Mouse (Mus musculus): ENCODE measurements around the gene Myrip. TPM values are rescaled to one million over a fixed set of nuclear protein-coding genes. Genes with fewer than 3 reads are reported as not detected.
A peak's percentile ranks its signal among the peaks of the same experiment; 100 is the strongest.

Myrip gene
- polyA plus RNA-seq, 1 experiment from 2014 or later, result 0.89 TPM

DNA sequence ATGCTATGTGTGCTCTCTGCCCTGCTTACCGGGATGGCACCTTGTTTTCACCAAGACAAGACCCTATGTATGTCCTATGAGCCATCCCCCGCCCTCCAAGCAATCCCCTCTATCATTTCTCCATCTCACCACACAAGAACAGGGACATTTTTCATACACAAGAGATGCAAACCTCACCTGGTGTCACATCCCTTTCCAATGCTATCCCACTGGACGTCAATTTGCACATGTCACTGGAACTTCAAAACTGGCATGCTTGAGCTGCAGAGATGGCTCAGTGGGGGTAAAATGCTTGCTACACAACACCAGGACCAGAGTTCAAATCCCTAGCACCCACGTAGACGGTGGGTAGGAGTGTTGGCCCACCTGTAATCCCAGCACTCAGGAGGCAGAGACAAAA lies 196.7 kb downstream of the Myrip start:
- DNase-seq (ENCODE audit: low spot score) (no peak), ATAC-seq (no peak)
- Histone ChIP-seq H3K36me3 (ENCODE audit: control insufficient read depth, insufficient read depth, low read length) (peaks cover 26% of the 10 kb centered on the region), H3K4me1 (ENCODE audit: control insufficient read depth, insufficient read depth, low read length) (0 out of 2 replicates have a peak, but pooled peaks cover 7% of the 10 kb centered on the region), H3K27ac (ENCODE audit: low read depth, low read length) (no peak overlapping the region), H3K9ac (ENCODE audit: low read length) (no peak overlapping the region), H3K27me3 (replicated peaks; ENCODE audit: control insufficient read depth, insufficient read depth, low read length) (no peaks in the 10 kb centered on the region), H3K4me3 (ENCODE audit: low read depth, low read length) (no peak overlapping the region), H3K4me2 (ENCODE audit: low read length) (no peak overlapping the region), H3K9me3 (replicated peaks; ENCODE audit: control insufficient read depth, low read length) (no peaks in the 10 kb centered on the region)
- WGBS, result 80% methylated on average over 5 of the region's 5 CpGs

DNA sequence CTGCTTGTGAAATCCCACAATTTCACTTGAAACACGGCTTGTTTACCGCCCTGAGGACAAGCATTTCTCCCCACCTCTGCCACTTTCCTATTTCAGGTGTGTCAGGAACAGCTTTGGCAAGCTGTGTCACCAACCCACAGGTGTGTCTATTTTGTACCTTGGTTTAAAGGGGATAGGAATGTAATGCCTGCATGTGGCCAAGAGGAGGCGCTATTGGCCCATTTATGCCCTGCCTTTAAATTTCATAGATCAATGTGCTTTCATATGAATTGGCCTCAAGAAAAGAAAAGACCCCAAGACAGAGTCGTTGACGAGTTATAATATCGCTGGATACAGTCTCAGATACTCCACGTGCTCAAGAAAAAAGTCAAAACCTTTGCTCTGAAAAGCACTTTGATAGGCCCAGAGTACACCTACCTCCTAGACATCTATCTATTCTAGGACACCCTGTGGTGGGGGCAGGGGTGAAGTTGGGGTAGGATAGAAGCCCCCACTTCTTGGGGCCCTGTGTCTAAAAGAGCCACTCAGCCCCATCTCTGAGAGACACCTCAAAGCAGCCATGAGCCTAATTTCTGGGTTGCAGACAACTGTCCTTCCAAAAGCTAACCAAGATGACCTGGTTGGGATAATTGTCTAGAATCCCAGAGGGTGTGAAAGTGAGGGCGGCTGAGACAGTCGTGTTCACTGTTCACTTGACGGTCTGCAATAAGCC lies 200.0 kb downstream of the Myrip start:
- Histone ChIP-seq H3K4me3 (ENCODE audit: low read depth, low read length) (no peak overlapping the region), H3K27me3 (replicated peaks; ENCODE audit: control insufficient read depth, insufficient read depth, low read length) (no peaks in the 10 kb centered on the region), H3K4me2 (ENCODE audit: low read length) (no peak overlapping the region), H3K27ac (ENCODE audit: low read depth, low read length) (no peak overlapping the region), H3K4me1 (ENCODE audit: control insufficient read depth, insufficient read depth, low read length) (no peaks in the 10 kb centered on the region), H3K9ac (ENCODE audit: low read length) (no peak overlapping the region), H3K9me3 (replicated peaks; ENCODE audit: control insufficient read depth, low read length) (no peaks in the 10 kb centered on the region), H3K36me3 (ENCODE audit: control insufficient read depth, insufficient read depth, low read length) (peaks cover under 1% of the 10 kb centered on the region; the same call in 1 of the 2 replicates)
- ATAC-seq, result peak; percentile 31; the same call in 1 of the 2 replicates
- WGBS, result 36% methylated on average over 10 of the region's 10 CpGs
- DNase-seq (ENCODE audit: low spot score), result no peak

DNA sequence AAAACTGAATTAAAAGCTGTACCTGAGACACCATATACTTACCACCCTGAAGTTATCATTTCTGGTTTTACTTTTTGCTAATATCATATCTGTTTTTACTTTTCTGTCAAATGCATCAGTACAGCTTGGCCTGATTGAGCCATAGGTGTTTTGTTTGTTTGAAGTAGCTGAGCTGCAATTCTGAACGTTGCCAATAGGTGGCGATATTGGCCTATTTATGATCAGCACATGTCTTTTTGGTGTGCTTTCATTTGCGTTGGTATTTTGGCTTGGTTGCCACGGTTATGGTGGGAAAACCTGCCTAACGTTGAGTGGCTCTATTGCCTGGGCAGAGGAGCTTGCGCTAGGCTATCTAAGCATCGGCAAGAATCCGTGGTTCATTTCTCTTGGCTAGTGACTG lies 200.7 kb downstream of the Myrip start:
- H3K4me1 ChIP-seq (ENCODE audit: control insufficient read depth, insufficient read depth, low read length), result no peaks in the 10 kb centered on the region
- H3K36me3 ChIP-seq (ENCODE audit: control insufficient read depth, insufficient read depth, low read length), result no peaks in the 10 kb centered on the region
- no peak overlapping the region for H3K9ac ChIP-seq (ENCODE audit: low read length)
- ATAC-seq (peak; percentile 75), DNase-seq (ENCODE audit: low spot score) (peak; percentile 95)
- 7% methylated on average over 8 of the region's 8 CpGs for WGBS
- H3K9me3 ChIP-seq (replicated peaks; ENCODE audit: control insufficient read depth, low read length), result no peaks in the 10 kb centered on the region
- H3K4me2 ChIP-seq (ENCODE audit: low read length), result no peak overlapping the region
- H3K27ac ChIP-seq (ENCODE audit: low read depth, low read length), result no peak overlapping the region
- no peak overlapping the region for H3K4me3 ChIP-seq (ENCODE audit: low read depth, low read length)
- no peaks in the 10 kb centered on the region for H3K27me3 ChIP-seq (replicated peaks; ENCODE audit: control insufficient read depth, insufficient read depth, low read length)

DNA sequence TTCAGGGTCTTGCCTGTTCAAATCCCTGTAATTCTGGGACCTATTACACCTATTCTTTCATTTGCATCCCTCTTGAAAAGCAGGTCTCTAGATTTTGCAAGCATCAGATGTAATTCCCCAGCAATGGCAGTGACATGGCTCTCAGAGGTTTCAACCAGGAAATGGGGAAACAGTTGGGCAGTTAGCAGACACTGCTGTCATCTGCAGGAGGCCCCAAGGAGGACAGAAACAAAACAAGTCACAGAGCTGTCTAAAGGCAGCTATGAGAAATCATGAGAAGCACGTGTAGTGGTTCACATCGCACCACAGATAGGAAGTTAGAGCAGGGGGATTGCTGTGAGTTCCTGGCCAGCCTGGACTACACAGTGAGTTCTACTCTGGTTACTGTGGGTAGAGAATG lies 203.1 kb downstream of the Myrip start:
- Histone ChIP-seq H3K9me3 (replicated peaks; ENCODE audit: control insufficient read depth, low read length) (no peaks in the 10 kb centered on the region), H3K4me1 (ENCODE audit: control insufficient read depth, insufficient read depth, low read length) (no peaks in the 10 kb centered on the region), H3K27ac (ENCODE audit: low read depth, low read length) (no peak overlapping the region), H3K36me3 (ENCODE audit: control insufficient read depth, insufficient read depth, low read length) (no peaks in the 10 kb centered on the region), H3K27me3 (replicated peaks; ENCODE audit: control insufficient read depth, insufficient read depth, low read length) (no peaks in the 10 kb centered on the region), H3K4me2 (ENCODE audit: low read length) (no peak overlapping the region), H3K9ac (ENCODE audit: low read length) (no peak overlapping the region), H3K4me3 (ENCODE audit: low read depth, low read length) (no peak overlapping the region)
- DNase-seq (ENCODE audit: low spot score), result no peak
- WGBS, result 81% methylated on average over 2 of the region's 2 CpGs
- no peak for ATAC-seq

DNA sequence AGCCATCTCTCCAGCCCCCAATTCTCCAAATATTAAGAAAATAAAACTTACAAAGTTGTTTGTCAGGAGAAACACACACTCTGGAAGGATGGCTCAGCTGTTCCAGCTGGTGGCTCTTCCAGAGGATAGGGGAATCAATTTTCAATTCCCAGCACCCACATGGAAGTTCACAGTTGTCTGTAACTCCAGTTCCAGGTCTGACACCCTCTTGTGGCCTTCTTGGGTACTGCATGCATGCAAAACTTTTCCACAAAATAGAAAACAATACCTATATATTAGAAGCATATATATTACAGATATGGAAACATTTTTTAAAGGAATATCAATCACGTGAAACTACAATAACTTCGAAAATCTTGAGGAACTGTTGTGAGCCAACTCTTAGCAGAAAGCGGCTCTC lies 210.5 kb downstream of the Myrip start:
- 79% methylated on average over 3 of the region's 3 CpGs for WGBS
- no peak overlapping the region for H3K9ac ChIP-seq (ENCODE audit: low read length)
- H3K27me3 ChIP-seq (replicated peaks; ENCODE audit: control insufficient read depth, insufficient read depth, low read length), result no peaks in the 10 kb centered on the region
- no peaks in the 10 kb centered on the region for H3K36me3 ChIP-seq (ENCODE audit: control insufficient read depth, insufficient read depth, low read length)
- DNase-seq (ENCODE audit: low spot score) (no peak), ATAC-seq (no peak)
- H3K4me3 ChIP-seq (ENCODE audit: low read depth, low read length), result no peak overlapping the region
- no peak overlapping the region for H3K4me2 ChIP-seq (ENCODE audit: low read length)
- no peak overlapping the region for H3K27ac ChIP-seq (ENCODE audit: low read depth, low read length)
- no peaks in the 10 kb centered on the region for H3K4me1 ChIP-seq (ENCODE audit: control insufficient read depth, insufficient read depth, low read length)
- no peaks in the 10 kb centered on the region for H3K9me3 ChIP-seq (replicated peaks; ENCODE audit: control insufficient read depth, low read length)

DNA sequence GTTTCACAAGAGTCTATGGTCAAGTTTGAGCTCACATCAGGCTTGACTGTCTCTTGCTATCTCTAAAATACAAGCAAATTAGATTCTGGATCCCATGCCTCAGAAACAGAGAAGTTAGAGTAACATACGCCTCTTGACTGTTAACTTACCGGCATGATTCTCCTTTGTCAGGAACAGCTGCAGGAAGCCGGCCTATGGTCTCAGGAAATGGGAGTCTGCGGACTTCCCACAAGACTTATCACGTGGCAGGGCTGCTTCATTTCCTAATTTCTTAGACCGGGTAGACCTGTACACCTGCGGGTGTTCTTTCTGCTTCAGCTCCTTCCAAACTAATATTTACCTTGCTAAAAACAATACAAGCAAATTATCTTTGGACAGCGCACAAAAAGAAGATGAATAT lies 215.4 kb downstream of the Myrip start:
- Histone ChIP-seq H3K9ac (ENCODE audit: low read length) (no peak overlapping the region), H3K4me3 (ENCODE audit: low read depth, low read length) (no peak overlapping the region), H3K36me3 (ENCODE audit: control insufficient read depth, insufficient read depth, low read length) (no peaks in the 10 kb centered on the region), H3K4me1 (ENCODE audit: control insufficient read depth, insufficient read depth, low read length) (no peaks in the 10 kb centered on the region), H3K4me2 (ENCODE audit: low read length) (no peak overlapping the region), H3K27me3 (replicated peaks; ENCODE audit: control insufficient read depth, insufficient read depth, low read length) (no peaks in the 10 kb centered on the region), H3K27ac (ENCODE audit: low read depth, low read length) (no peak overlapping the region), H3K9me3 (replicated peaks; ENCODE audit: control insufficient read depth, low read length) (no peaks in the 10 kb centered on the region)
- whole genome bisulfite sequencing, result 89% methylated on average over 8 of the region's 8 CpGs
- ATAC-seq (no peak), DNase-seq (ENCODE audit: low spot score) (no peak)

DNA sequence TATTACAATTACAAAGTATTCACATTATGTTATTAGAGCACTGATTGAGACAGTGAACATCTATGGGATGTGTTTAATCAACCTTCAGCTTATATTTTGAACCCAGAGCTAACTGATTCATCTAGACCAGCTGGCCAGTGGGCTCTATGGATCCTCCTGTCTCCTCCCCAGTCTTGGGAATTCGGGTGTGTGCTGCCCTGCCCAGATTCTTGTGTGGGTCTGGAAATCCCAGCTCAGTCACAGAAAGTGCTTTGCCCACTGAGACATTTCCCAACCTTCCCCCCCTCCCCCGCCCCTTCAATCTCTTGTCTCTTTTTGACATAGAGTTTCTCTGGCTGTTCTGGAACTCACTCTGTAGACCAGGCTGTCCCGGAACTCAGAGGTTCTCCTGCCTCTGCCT lies 217.6 kb downstream of the Myrip start:
- Histone ChIP-seq H3K9ac (ENCODE audit: low read length) (no peak overlapping the region), H3K36me3 (ENCODE audit: control insufficient read depth, insufficient read depth, low read length) (no peaks in the 10 kb centered on the region), H3K4me3 (ENCODE audit: low read depth, low read length) (no peak overlapping the region), H3K27me3 (replicated peaks; ENCODE audit: control insufficient read depth, insufficient read depth, low read length) (no peaks in the 10 kb centered on the region), H3K27ac (ENCODE audit: low read depth, low read length) (no peak overlapping the region), H3K9me3 (replicated peaks; ENCODE audit: control insufficient read depth, low read length) (no peaks in the 10 kb centered on the region), H3K4me1 (ENCODE audit: control insufficient read depth, insufficient read depth, low read length) (no peaks in the 10 kb centered on the region), H3K4me2 (ENCODE audit: low read length) (no peak overlapping the region)
- DNase-seq (ENCODE audit: low spot score) (no peak), ATAC-seq (no peak)
- WGBS, result 87% methylated on average over 3 of the region's 3 CpGs

DNA sequence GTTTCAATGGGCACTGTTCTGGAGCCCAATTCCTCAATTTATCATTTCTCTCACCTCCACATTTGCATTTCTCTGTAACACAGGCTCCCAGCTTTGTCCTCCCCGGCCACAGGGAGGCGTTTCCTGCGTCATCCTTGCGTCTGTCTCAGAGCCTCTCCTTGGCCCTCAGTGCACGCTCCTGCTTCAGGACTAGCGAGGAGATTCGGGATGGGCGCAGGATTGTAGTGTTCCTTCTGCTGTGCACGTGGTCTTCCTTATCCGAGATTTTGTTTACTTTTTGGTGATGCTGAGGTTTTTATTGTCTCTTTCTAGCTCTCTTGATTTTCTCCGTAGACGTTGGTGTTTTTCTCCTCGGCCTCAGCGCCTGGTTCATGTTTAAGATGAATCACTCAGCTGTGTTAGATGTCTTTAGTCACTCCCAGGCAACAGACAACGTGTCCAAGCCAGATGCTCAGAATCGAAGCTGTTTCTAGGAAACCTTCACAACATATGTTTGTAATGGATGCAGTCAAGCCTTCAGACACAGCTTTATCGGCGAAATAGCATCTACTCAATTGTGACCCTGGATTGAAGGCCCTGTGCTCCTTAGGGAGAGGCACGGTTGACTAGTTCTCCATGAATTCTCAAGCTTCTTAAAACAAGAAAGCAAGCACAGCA lies 218.3 kb downstream of the Myrip start:
- WGBS, result 70% methylated on average over 19 of the region's 19 CpGs
- H3K9me3 ChIP-seq (replicated peaks; ENCODE audit: control insufficient read depth, low read length), result no peaks in the 10 kb centered on the region
- H3K4me2 ChIP-seq (ENCODE audit: low read length), result no peak overlapping the region
- ATAC-seq (no peak), DNase-seq (ENCODE audit: low spot score) (no peak)
- H3K4me3 ChIP-seq (ENCODE audit: low read depth, low read length), result no peak overlapping the region
- H3K27me3 ChIP-seq (replicated peaks; ENCODE audit: control insufficient read depth, insufficient read depth, low read length), result no peaks in the 10 kb centered on the region
- no peaks in the 10 kb centered on the region for H3K36me3 ChIP-seq (ENCODE audit: control insufficient read depth, insufficient read depth, low read length)
- no peak overlapping the region for H3K9ac ChIP-seq (ENCODE audit: low read length)
- H3K27ac ChIP-seq (ENCODE audit: low read depth, low read length), result no peak overlapping the region
- H3K4me1 ChIP-seq (ENCODE audit: control insufficient read depth, insufficient read depth, low read length), result no peaks in the 10 kb centered on the region

DNA sequence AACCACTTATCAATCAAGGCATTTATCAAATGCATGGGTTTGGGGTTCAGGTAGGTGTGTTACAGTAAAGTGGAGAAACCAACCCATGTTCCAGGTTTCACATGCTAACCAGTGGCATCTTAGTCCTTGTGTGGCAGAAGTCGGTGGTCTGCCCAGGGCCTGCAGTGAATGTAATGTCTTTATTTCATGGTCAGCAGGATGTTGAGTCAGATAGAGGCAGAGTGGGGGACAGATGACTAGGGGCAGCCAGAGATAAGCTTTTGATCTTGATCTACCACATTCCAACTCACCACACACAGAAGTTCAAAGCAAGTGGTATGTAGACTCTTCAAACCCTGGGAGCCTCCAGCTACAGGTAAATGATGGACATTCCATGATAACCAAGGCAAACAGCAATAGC lies 219.8 kb downstream of the Myrip start:
- Histone ChIP-seq H3K9ac (ENCODE audit: low read length) (no peak overlapping the region), H3K36me3 (ENCODE audit: control insufficient read depth, insufficient read depth, low read length) (no peaks in the 10 kb centered on the region), H3K4me3 (ENCODE audit: low read depth, low read length) (no peak overlapping the region), H3K27ac (ENCODE audit: low read depth, low read length) (no peak overlapping the region), H3K4me1 (ENCODE audit: control insufficient read depth, insufficient read depth, low read length) (no peaks in the 10 kb centered on the region), H3K27me3 (replicated peaks; ENCODE audit: control insufficient read depth, insufficient read depth, low read length) (no peaks in the 10 kb centered on the region), H3K4me2 (ENCODE audit: low read length) (no peak overlapping the region), H3K9me3 (replicated peaks; ENCODE audit: control insufficient read depth, low read length) (no peaks in the 10 kb centered on the region)
- ATAC-seq, result no peak
- 87% methylated on average over 1 of the region's 1 CpGs for WGBS
- DNase-seq (ENCODE audit: low spot score), result no peak

Measured in forebrain, embryonic 14.5 days (tissue).